ENCODE assay signal across 9 mouse cellular contexts in genomic region chr11:97810970-97811369, GRCm38 (mm10). TPM values are rescaled to one million over a fixed set of nuclear protein-coding genes. Genes with fewer than 3 reads are reported as not detected.
DNase-seq lines count a peak whose midpoint lies in the region; ATAC-seq and TF ChIP-seq lines count a peak whose summit lies in the region.
"Had no signal": no experiment of that assay in that cellular context is flagged by ENCODE, and none has a peak within 500 bp of the region (broad histone marks: within the 10 kb centered on the region; RNA-seq: fewer than 3 reads in every experiment).

No protein-coding gene starts in this region.

- no peak for TF ChIP-seq POLR2A in ES-Bruce4 (IDR thresholded peaks at IDR 0.05; ENCODE audit: insufficient read depth, low read length)
- no peak for TF ChIP-seq POLR2A in thymus, adult 2 months (IDR thresholded peaks at IDR 0.05; ENCODE audit: control insufficient read depth, extremely low read depth, insufficient read depth, low read length, poor library complexity)

- peaks cover 53% of the 10 kb centered on the region for H3K36me3 ChIP-seq in hindbrain, embryonic 10.5 days
- peaks cover 22% of the 10 kb centered on the region for H3K36me3 ChIP-seq in hindbrain, embryonic 16.5 days (ENCODE audit: control insufficient read depth, insufficient read depth, low read length)
- H3K36me3 ChIP-seq in ES-Bruce4 (ENCODE audit: control insufficient read depth, insufficient read depth, low read length, poor library complexity, severe bottlenecking), result peaks cover 26% of the 10 kb centered on the region
- H3K36me3 ChIP-seq in liver, postnatal 0 days (replicated peaks; ENCODE audit: insufficient read depth, low read length), result peaks cover 48% of the 10 kb centered on the region
- H3K36me3 ChIP-seq in thymus, adult 2 months (ENCODE audit: control insufficient read depth, insufficient read depth, low read length), result peaks cover 17% of the 10 kb centered on the region

- WGBS in hindbrain, embryonic 10.5 days, result 20% methylated on average over 3 of the region's 3 CpGs
- WGBS in hindbrain, embryonic 16.5 days, result 16% methylated on average over 3 of the region's 3 CpGs
- 68% methylated on average over 3 of the region's 3 CpGs for WGBS in liver, postnatal 0 days (ENCODE audit: insufficient replicate concordance)
- 62% methylated on average over 3 of the region's 3 CpGs for WGBS in thymus, adult 2 months

- TF ChIP-seq EP300 in ES-Bruce4 (IDR thresholded peaks at IDR 0.05; ENCODE audit: insufficient read depth, low read depth, low read length), result no peak
- TF ChIP-seq EP300 in liver, postnatal 0 days (IDR thresholded peaks at IDR 0.05; ENCODE audit: low read depth), result no peak

- no peak for DNase-seq in hindbrain, embryonic 10.5 days (ENCODE audit: low spot score)
- DNase-seq in fat pad, adult 2 months (ENCODE audit: extremely low read depth, low read depth, low spot score), result peak; percentile 80
- no peak for DNase-seq in liver, postnatal 0 days
- no peak for DNase-seq in heart, postnatal 10 days
- no peak for DNase-seq in thymus, adult 2 months
- DNase-seq in B cell, adult 2 months, result no peak

- H3K4me3 ChIP-seq in hindbrain, embryonic 10.5 days, result no peak overlapping the region
- no peak overlapping the region for H3K4me3 ChIP-seq in hindbrain, embryonic 16.5 days (ENCODE audit: low read length)
- no peak overlapping the region for H3K4me3 ChIP-seq in ES-Bruce4 (ENCODE audit: low read depth, low read length)
- no peak overlapping the region for H3K4me3 ChIP-seq in liver, postnatal 0 days (ENCODE audit: low read depth, low read length)
- H3K4me3 ChIP-seq in thymus, adult 2 months (ENCODE audit: control insufficient read depth, insufficient read depth, low read length), result no peak overlapping the region

- no peak overlapping the region; the same call in 1 of the 2 replicates for H3K9ac ChIP-seq in hindbrain, embryonic 16.5 days (ENCODE audit: low read depth, low read length)
- no peak overlapping the region for H3K9ac ChIP-seq in ES-Bruce4 (ENCODE audit: low read depth, poor library complexity, severe bottlenecking)
- peak overlapping the region; percentile 38; the same call in 1 of the 2 replicates for H3K9ac ChIP-seq in liver, postnatal 0 days (replicated peaks)

- H3K4me2 ChIP-seq in hindbrain, embryonic 16.5 days (ENCODE audit: low read length), result no peak overlapping the region
- no peak overlapping the region for H3K4me2 ChIP-seq in liver, postnatal 0 days (ENCODE audit: low read depth, low read length)

- TF ChIP-seq CTCF in ES-Bruce4 (IDR thresholded peaks at IDR 0.05; ENCODE audit: low read depth, low read length), result no peak
- no peak for TF ChIP-seq CTCF in liver, postnatal 0 days (IDR thresholded peaks at IDR 0.05; ENCODE audit: low read depth)
- no peak for TF ChIP-seq CTCF in thymus, adult 2 months (IDR thresholded peaks at IDR 0.05; ENCODE audit: borderline replicate concordance, control insufficient read depth, extremely low read depth, insufficient read depth, low read length, poor library complexity)

- intact Hi-C loops in heart, postnatal 10 days (cut with DNase I), result no loop called here

- no peaks in the 10 kb centered on the region for H3K9me3 ChIP-seq in hindbrain, embryonic 10.5 days
- no peaks in the 10 kb centered on the region for H3K9me3 ChIP-seq in hindbrain, embryonic 16.5 days (ENCODE audit: control insufficient read depth, low read length)
- H3K9me3 ChIP-seq in ES-Bruce4 (replicated peaks; ENCODE audit: control insufficient read depth, insufficient read depth, low read length, poor library complexity, severe bottlenecking), result no peaks in the 10 kb centered on the region
- no peaks in the 10 kb centered on the region for H3K9me3 ChIP-seq in liver, postnatal 0 days (ENCODE audit: low read length)

- H3K27ac ChIP-seq in hindbrain, embryonic 10.5 days, result peak overlapping the region; percentile 50; the same call in 1 of the 2 replicates
- no peak overlapping the region; the same call in 1 of the 2 replicates for H3K27ac ChIP-seq in hindbrain, embryonic 16.5 days (ENCODE audit: low read depth, low read length)
- H3K27ac ChIP-seq in ES-Bruce4 (ENCODE audit: insufficient read depth, low read length), result 0 out of 2 replicates have a peak overlapping the region, but pooled peaks have one; percentile 16
- peak overlapping the region; percentile 76; the same call in 1 of the 2 replicates for H3K27ac ChIP-seq in liver, postnatal 0 days (ENCODE audit: low read depth)
- H3K27ac ChIP-seq in thymus, adult 2 months (ENCODE audit: control insufficient read depth, insufficient read depth, low read length), result no peak overlapping the region

- no peaks in the 10 kb centered on the region for H3K27me3 ChIP-seq in hindbrain, embryonic 10.5 days (ENCODE audit: insufficient read depth, poor library complexity, severe bottlenecking)
- no peaks in the 10 kb centered on the region for H3K27me3 ChIP-seq in hindbrain, embryonic 16.5 days (replicated peaks; ENCODE audit: control insufficient read depth, insufficient read depth, low read length)
- no peaks in the 10 kb centered on the region for H3K27me3 ChIP-seq in ES-Bruce4 (ENCODE audit: control insufficient read depth, insufficient read depth, low read length, poor library complexity, severe bottlenecking)
- no peaks in the 10 kb centered on the region for H3K27me3 ChIP-seq in liver, postnatal 0 days (ENCODE audit: insufficient read depth, low read length)
- H3K27me3 ChIP-seq in thymus, adult 2 months (ENCODE audit: control insufficient read depth, insufficient read depth, low read length), result no peaks in the 10 kb centered on the region

- peaks cover 97% of the 10 kb centered on the region for H3K4me1 ChIP-seq in hindbrain, embryonic 10.5 days (replicated peaks)
- H3K4me1 ChIP-seq in hindbrain, embryonic 16.5 days (ENCODE audit: control insufficient read depth, insufficient read depth, low read depth, low read length), result peaks cover 70% of the 10 kb centered on the region
- peaks cover 42% of the 10 kb centered on the region for H3K4me1 ChIP-seq in ES-Bruce4 (ENCODE audit: control insufficient read depth, insufficient read depth, low read length)
- peaks cover 77% of the 10 kb centered on the region for H3K4me1 ChIP-seq in liver, postnatal 0 days (ENCODE audit: insufficient read depth)
- peaks cover 54% of the 10 kb centered on the region for H3K4me1 ChIP-seq in thymus, adult 2 months (replicated peaks; ENCODE audit: control insufficient read depth, insufficient read depth, low read length)

- no peak for ATAC-seq in hindbrain, embryonic 16.5 days
- no peak for ATAC-seq in liver, postnatal 0 days

RNA-seq across cellular contexts. Expression of gene Lasp1, which starts 12.2 kb away (rescaled TPM):
- 77.7 and 90.1 TPM in 2 replicates for polyA plus RNA-seq in hindbrain, embryonic 10.5 days (2016; fragmentation: Nextera tagmentation; extraction: Ambion mirVana)
- 176 and 191 TPM in 2 replicates for polyA plus RNA-seq in hindbrain, embryonic 16.5 days (2015; fragmentation: Nextera tagmentation; extraction: Ambion mirVana)
- polyA plus RNA-seq in ES-Bruce4 (2011; ENCODE audit: insufficient read depth, insufficient read length, low read depth, missing spikeins), result 228 and 231 TPM in 2 replicates
- polyA plus RNA-seq in liver, postnatal 0 days (2015; fragmentation: Nextera tagmentation; extraction: Ambion mirVana), result 30.0 and 32.2 TPM in 2 replicates
- 10 to 100 TPM; 74.9 to 76.4 TPM for total RNA-seq in heart, postnatal 10 days (2021)
- polyA plus RNA-seq in thymus, adult 2 months (2012; rRNA removed), result 167 and 178 TPM in 2 replicates

RNA-seq across cellular contexts. Expression of gene Rpl23, which starts 28.7 kb away (rescaled TPM):
- 381 and 439 TPM in 2 replicates for polyA plus RNA-seq in hindbrain, embryonic 10.5 days (2016; fragmentation: Nextera tagmentation; extraction: Ambion mirVana)
- 252 and 268 TPM in 2 replicates for polyA plus RNA-seq in hindbrain, embryonic 16.5 days (2015; fragmentation: Nextera tagmentation; extraction: Ambion mirVana)
- polyA plus RNA-seq in ES-Bruce4 (2011; ENCODE audit: insufficient read depth, insufficient read length, low read depth, missing spikeins), result 777 and 842 TPM in 2 replicates
- polyA plus RNA-seq in liver, postnatal 0 days (2015; fragmentation: Nextera tagmentation; extraction: Ambion mirVana), result 409 and 433 TPM in 2 replicates
- total RNA-seq in heart, postnatal 10 days (2021), result 100 to 1,000 TPM; 677 to 703 TPM
- 140 and 154 TPM in 2 replicates for polyA plus RNA-seq in thymus, adult 2 months (2012; rRNA removed)

RNA-seq across cellular contexts. Expression of gene B230217C12Rik, which starts 29.6 kb away (rescaled TPM):
- polyA plus RNA-seq in hindbrain, embryonic 10.5 days (2016; fragmentation: Nextera tagmentation; extraction: Ambion mirVana), result 10.0 and 12.3 TPM in 2 replicates
- 38.2 and 40.7 TPM in 2 replicates for polyA plus RNA-seq in hindbrain, embryonic 16.5 days (2015; fragmentation: Nextera tagmentation; extraction: Ambion mirVana)
- 2.8 and 3.4 TPM in 2 replicates for polyA plus RNA-seq in ES-Bruce4 (2011; ENCODE audit: insufficient read depth, insufficient read length, low read depth, missing spikeins)
- 0.25 and 0.28 TPM in 2 replicates for polyA plus RNA-seq in liver, postnatal 0 days (2015; fragmentation: Nextera tagmentation; extraction: Ambion mirVana)
- 1 to 10 TPM in 1 of 2 experiments, under 1 TPM in 1; 0.84 to 1.0 TPM for total RNA-seq in heart, postnatal 10 days (2021)
- 4.7 and 6.2 TPM in 2 replicates for polyA plus RNA-seq in thymus, adult 2 months (2012; rRNA removed)

RNA-seq across cellular contexts. Expression of gene 1700001P01Rik, which starts 35.3 kb away (rescaled TPM):
- 0.37 and 0.80 TPM in 2 replicates for polyA plus RNA-seq in hindbrain, embryonic 10.5 days (2016; fragmentation: Nextera tagmentation; extraction: Ambion mirVana)
- 0.44 and 0.91 TPM in 2 replicates for polyA plus RNA-seq in hindbrain, embryonic 16.5 days (2015; fragmentation: Nextera tagmentation; extraction: Ambion mirVana)
- 0.99 TPM in 1 of 2 replicates, not detected in the other for polyA plus RNA-seq in ES-Bruce4 (2011; ENCODE audit: insufficient read depth, insufficient read length, low read depth, missing spikeins)
- not detected in 2 replicates for polyA plus RNA-seq in liver, postnatal 0 days (2015; fragmentation: Nextera tagmentation; extraction: Ambion mirVana)
- total RNA-seq in heart, postnatal 10 days (2021), result not detected
- 0.38 and 0.50 TPM in 2 replicates for polyA plus RNA-seq in thymus, adult 2 months (2012; rRNA removed)
- total RNA-seq: heart, postnatal 25 days had no signal

RNA-seq across cellular contexts. Expression of gene Cwc25, which starts 44.6 kb away (rescaled TPM):
- polyA plus RNA-seq in hindbrain, embryonic 10.5 days (2016; fragmentation: Nextera tagmentation; extraction: Ambion mirVana), result 19.4 and 20.6 TPM in 2 replicates
- 14.1 and 16.2 TPM in 2 replicates for polyA plus RNA-seq in hindbrain, embryonic 16.5 days (2015; fragmentation: Nextera tagmentation; extraction: Ambion mirVana)
- 14.5 and 16.9 TPM in 2 replicates for polyA plus RNA-seq in ES-Bruce4 (2011; ENCODE audit: insufficient read depth, insufficient read length, low read depth, missing spikeins)
- polyA plus RNA-seq in liver, postnatal 0 days (2015; fragmentation: Nextera tagmentation; extraction: Ambion mirVana), result 5.5 and 5.8 TPM in 2 replicates
- 10 to 100 TPM; 10.8 to 11.8 TPM for total RNA-seq in heart, postnatal 10 days (2021)
- polyA plus RNA-seq in thymus, adult 2 months (2012; rRNA removed), result 14.9 and 16.6 TPM in 2 replicates

Comparison
In these comparisons a context has a peak if more than half of its experiments do, and no peak if none do; other contexts are left out.
1. H3K27ac ChIP-seq: peak in hindbrain, embryonic 10.5 days (single experiment), ES-Bruce4 (single experiment) and liver, postnatal 0 days (single experiment); none in hindbrain, embryonic 16.5 days (single experiment) and thymus, adult 2 months (single experiment).